Mouse (Mus musculus) heart, postnatal 0 days (tissue): ENCODE data around the gene B3gnt2.

Source experiments
- CTCF ChIP-seq: IDR thresholded peaks from 2 replicates; pipeline ENCODE4 v1.5.1; 2016; ENCODE audit warnings: antibody characterized with exemption, control low read depth, low read depth
- EP300 ChIP-seq: IDR thresholded peaks from 2 replicates; pipeline ENCODE4 v1.6.1; 2016; ENCODE audit warnings: antibody characterized with exemption, low read depth

DNA sequence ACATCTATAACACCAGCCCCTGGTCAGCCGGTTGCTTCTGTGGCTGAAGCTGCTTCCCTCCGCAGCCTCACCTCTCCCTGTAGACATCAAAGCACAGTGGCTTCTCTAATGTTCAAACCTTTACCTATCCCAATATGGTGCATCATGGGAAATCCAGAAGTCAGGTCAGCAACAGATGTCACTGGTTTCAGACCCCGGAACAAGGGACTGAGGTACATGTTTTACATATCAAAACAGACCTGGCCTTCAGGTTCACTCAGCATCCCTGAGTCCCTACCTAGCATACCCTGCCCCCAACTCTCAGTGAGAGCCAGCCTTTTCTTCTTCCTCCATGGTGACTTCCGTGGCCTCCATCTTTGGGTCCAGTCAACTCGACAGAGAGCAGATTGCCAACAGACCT, 61.8 kb downstream of the B3gnt2 start:
- no peak for TF ChIP-seq EP300
- TF ChIP-seq CTCF = no peak
